Mouse (Mus musculus) spleen, postnatal 0 days (tissue): ENCODE results near the gene Il12rb1. TPM values are rescaled to one million over a fixed set of nuclear protein-coding genes. Genes with fewer than 3 reads are reported as not detected.

Source experiments
- polyA plus RNA-seq: library from polyadenylated mRNA; unstranded; fragments of >200 nt; fragmentation: Nextera tagmentation; extraction: Ambion mirVana; gene quantifications from 2 replicates; pipeline ENCODE4 v1.2.1, GENCODE M21; 2015

Gene Il12rb1
- 0.60 and 0.93 TPM in 2 replicates for polyA plus RNA-seq

DNA sequence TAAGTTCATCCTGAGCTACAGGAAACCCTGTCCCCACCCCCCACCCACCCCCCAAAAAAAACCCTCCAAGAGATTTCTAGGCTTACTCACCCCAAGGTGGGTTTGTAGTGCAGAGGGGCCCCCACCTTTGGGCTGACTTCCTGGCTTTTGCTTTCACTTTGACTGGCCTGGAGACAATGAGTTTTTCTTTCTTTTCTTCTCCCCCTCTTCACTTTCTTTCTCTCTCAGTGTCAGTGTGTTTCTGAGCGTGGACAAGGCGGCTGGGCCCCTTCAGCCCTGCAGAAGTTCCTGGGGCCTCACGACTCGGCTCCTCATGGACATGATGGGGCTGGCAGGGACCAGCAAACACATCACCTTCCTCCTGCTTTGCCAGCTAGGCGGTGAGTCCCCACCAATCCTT is at the start of gene Il12rb1:
Il12rb1 (plus strand) TSS at position 211 of the 400 bp plus-strand sequence.

GRCm38 (mm10) chr8:70760775-70761406 is 47.4 kb upstream of the Il12rb1 start, which contains the start of gene Mpv17l2:
Gene Mpv17l2 (minus strand): TSS chr8:70760946.

DNA sequence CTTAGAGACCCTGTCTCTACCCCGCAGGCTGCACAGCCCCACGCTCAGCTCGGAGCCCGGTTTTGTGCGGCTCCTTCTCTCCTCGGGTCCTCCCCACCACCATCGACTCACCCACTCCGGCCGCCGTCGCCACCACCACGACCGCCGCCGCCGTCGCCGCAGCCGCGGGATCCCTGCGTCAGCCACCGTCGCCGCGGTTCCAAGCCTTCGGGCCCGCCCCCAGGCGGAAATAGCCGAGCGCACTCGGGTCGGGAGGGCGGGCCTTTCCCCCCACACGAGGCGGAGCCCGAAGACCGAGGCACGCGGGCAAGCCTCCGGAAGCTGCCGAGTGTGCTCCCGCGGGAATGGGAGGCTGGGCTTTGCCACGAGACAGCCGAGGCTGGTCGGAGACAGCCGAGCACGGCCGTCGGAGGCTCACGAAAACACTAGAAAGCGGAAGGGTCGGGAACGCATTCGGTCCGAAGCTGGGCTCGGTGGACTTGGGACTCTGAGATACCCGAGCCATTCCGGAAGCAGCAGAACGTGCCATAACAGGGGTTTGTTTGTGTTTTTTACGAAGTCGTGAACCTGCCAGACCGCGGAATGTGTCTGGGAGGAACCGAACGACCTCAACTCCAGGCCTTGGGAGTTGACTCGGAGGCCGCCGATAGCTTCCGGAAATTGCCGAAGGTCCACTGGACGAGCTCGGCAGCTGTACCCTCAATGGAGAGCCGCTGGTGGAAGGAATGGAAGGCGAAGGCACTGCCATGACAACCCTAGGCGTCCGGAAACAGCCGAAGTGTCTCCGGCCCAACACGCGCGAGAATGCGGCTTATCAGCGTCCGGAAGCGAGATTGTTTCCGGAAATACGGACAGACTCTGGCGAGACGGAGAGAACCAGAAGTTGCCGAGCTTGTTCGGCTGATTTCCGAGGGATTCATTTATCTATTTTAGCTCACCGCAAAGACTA is 31.5 kb upstream of the Il12rb1 start, which contains the start of gene Pik3r2:
Pik3r2 (minus strand) TSS at position 218 of the 949 bp plus-strand sequence.

DNA sequence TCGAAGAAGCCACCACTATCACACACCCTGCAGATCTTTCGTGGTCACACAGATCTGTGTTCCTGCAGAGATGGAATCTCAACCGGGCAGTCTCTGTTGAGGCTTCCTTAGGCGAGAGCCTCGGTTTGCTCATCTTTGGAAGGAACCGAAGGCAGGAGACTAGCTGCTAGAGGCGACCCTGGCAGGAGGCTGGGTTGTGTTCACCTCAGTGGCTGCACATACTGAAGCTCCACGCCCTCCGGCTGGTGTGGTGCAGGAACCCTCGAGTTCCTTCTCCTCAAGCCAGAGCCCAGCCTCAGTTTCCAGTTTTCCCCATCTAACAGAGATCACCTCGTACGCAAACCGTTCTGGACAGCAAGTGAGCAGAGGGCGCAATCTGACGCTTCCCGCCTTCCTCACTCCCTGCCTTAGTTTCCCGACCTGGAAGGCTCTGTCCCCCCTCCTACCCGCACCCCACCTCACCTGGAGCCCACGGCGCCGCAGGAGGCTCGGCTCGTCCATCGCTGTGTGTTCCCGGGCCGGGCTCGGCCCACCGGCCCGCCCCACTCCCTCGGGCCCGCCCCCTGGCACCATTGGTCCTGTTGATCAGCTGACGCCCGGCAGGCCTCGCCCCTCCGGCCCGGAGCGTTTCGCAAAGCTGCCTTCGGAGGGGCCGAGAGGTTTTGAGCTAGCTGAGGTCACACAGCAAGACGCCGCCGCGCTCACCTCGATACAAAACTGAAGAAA is 3.6 kb upstream of the Il12rb1 start, which contains the start of gene Mast3:
Mast3 (minus strand) TSS at position 574 of the 726 bp plus-strand sequence.

DNA sequence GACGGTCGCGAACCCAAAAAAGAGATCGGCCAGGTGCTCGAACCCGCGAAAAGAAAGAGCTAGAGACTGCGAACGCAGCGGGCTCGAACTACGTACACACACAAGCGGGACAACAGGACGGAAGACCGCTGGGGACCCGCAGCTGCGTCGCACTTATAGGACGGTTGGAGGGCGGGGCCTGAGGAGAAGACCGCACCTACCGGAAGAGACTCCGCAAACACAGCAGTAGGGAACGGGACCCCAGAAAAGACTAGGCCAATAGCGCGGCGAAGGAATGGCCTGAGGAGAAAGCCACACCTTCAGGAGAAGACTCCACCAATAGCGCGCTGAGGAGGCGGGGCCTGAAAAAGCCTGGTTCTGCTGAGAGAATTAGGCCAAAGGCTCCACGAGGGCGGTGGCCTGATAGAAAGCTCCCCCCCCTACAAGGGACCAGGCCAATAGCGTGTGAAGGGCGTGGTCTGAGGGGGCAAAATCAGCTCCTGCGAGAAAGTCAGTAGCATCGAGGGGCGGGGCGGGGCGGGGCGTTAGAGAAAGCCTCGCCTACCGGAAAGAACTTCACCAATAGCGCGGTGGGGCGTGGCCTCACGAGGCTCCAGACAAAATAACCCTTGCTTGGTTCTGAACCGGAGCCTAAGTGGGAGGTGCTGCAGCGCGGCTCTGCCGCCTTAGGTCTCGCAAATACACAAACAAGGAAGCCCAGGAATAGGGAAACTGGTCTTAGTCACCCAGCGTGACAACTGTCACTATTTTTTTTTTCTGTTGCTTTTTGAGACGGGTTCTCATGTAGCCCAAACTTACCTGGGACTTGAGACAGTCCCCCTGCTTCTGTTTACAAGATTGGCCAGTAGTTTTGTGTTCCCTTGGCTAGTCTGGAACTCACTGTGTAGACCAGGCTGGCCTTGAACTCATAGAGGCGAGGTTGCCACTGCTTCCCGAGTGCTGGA is 31.4 kb downstream of the Il12rb1 start, which contains the start of gene Arrdc2:
Arrdc2 (minus strand) TSS at position 313 of the 944 bp plus-strand sequence.

GRCm38 (mm10) chr8:70862824-70863641 is 54.8 kb downstream of the Il12rb1 start, which contains the start of gene Kcnn1:
Gene Kcnn1 (minus strand): TSS chr8:70863258.

Other genes starting within 250 kb of the Il12rb1 start
- gene Isyna1, start 214.1 kb upstream of the Il12rb1 start, polyA plus RNA-seq, result 50.4 and 57.8 TPM in 2 replicates
- 80.1 and 80.6 TPM in 2 replicates for gene Ssbp4, start 199.6 kb upstream of the Il12rb1 start, polyA plus RNA-seq
- 10.7 and 14.6 TPM in 2 replicates for gene Lrrc25, start 192.3 kb upstream of the Il12rb1 start, polyA plus RNA-seq
- gene Gdf15, start 176.0 kb upstream of the Il12rb1 start, polyA plus RNA-seq, result 0.79 and 0.93 TPM in 2 replicates
- gene Pgpep1, start 148.1 kb upstream of the Il12rb1 start, polyA plus RNA-seq, result 13.5 and 15.4 TPM in 2 replicates
- 209 and 217 TPM in 2 replicates for gene Lsm4, start 135.2 kb upstream of the Il12rb1 start, polyA plus RNA-seq
- 33.3 and 37.5 TPM in 2 replicates for gene Jund, start 109.5 kb upstream of the Il12rb1 start, polyA plus RNA-seq
- not detected in 2 replicates for gene Iqcn, start 105.0 kb upstream of the Il12rb1 start, polyA plus RNA-seq
- gene Gm3336, start 89.9 kb upstream of the Il12rb1 start, polyA plus RNA-seq, result 0.16 TPM in 1 of 2 replicates, not detected in the other
- 0.16 and 0.24 TPM in 2 replicates for gene Pde4c, start 84.7 kb upstream of the Il12rb1 start, polyA plus RNA-seq
- 4.8 and 5.3 TPM in 2 replicates for gene Rab3a, start 53.8 kb upstream of the Il12rb1 start, polyA plus RNA-seq
- 53.7 and 56.1 TPM in 2 replicates for gene Mpv17l2, start 47.5 kb upstream of the Il12rb1 start, polyA plus RNA-seq
- 22.8 and 27.4 TPM in 2 replicates for gene Pik3r2, start 31.7 kb upstream of the Il12rb1 start, polyA plus RNA-seq
- 12.4 and 14.1 TPM in 2 replicates for gene Mast3, start 3.4 kb upstream of the Il12rb1 start, polyA plus RNA-seq
- 13.1 and 15.0 TPM in 2 replicates for gene Arrdc2, start 31.3 kb downstream of the Il12rb1 start, polyA plus RNA-seq
- 0.36 and 0.52 TPM in 2 replicates for gene Kcnn1, start 54.8 kb downstream of the Il12rb1 start, polyA plus RNA-seq
- 54.8 and 56.6 TPM in 2 replicates for gene Ccdc124, start 65.5 kb downstream of the Il12rb1 start, polyA plus RNA-seq
- gene Slc5a5, start 84.3 kb downstream of the Il12rb1 start, polyA plus RNA-seq, result 0.05 and 0.07 TPM in 2 replicates
- 4,461 and 4,565 TPM in 2 replicates for gene Rpl18a, start 89.0 kb downstream of the Il12rb1 start, polyA plus RNA-seq
- 18.8 and 21.9 TPM in 2 replicates for gene Map1s, start 97.5 kb downstream of the Il12rb1 start, polyA plus RNA-seq